ENCODE assay signal across 10 mouse cellular contexts in genomic region chr10:68318438-68318979, GRCm38 (mm10). TPM values are rescaled to one million over a fixed set of nuclear protein-coding genes. Genes with fewer than 3 reads are reported as not detected.
DNase-seq lines count a peak whose midpoint lies in the region; ATAC-seq and TF ChIP-seq lines count a peak whose summit lies in the region.
"Had no signal": no experiment of that assay in that cellular context is flagged by ENCODE, and none has a peak within 500 bp of the region (broad histone marks: within the 10 kb centered on the region; RNA-seq: fewer than 3 reads in every experiment).

No protein-coding gene starts in this region.

- TF ChIP-seq CTCF in gastrocnemius, adult 2 months (IDR thresholded peaks at IDR 0.05): no peak

- intact Hi-C loops in gastrocnemius, adult 2 months (cut with DNase I): no loop called here
- intact Hi-C loops in heart, postnatal 14 days (cut with DNase I): no loop called here

- peak; percentile 24 for DNase-seq in gastrocnemius, adult 2 months
- DNase-seq in gastrocnemius, postnatal 25 days: no peak
- peak; percentile 11 for DNase-seq in right cerebral cortex, postnatal 4 days
- no peak for DNase-seq in right cerebral cortex, postnatal 36 days (ENCODE audit: low spot score in 2 of 2)
- DNase-seq in heart, postnatal 14 days: peak; percentile 10 to 25
- DNase-seq in lung, postnatal 4 days: peak; percentile 5 to 26
- DNase-seq in liver: no peak

- H3K27ac ChIP-seq in gastrocnemius, adult 2 months: peak overlapping the region; percentile 58
- H3K27ac ChIP-seq: midbrain, embryonic 15.5 days had no signal

- ATAC-seq in megakaryocyte, adult 5-6 weeks (ENCODE audit: poor library complexity, severe bottlenecking): no peak
- ATAC-seq: forebrain, embryonic 14.5 days; midbrain, embryonic 15.5 days had no signal

- H3K4me3 ChIP-seq in gastrocnemius, adult 2 months: no peak overlapping the region
- H3K4me3 ChIP-seq: midbrain, embryonic 15.5 days had no signal

RNA-seq across cellular contexts. Expression of gene Arid5b, which starts 40.0 kb away (rescaled TPM):
- 10 to 100 TPM in 1 of 2 experiments, 1 to 10 TPM in 1; 8.3 to 16.9 TPM for total RNA-seq in gastrocnemius, adult 2 months (2021)
- total RNA-seq in gastrocnemius, postnatal 25 days (2021): 10 to 100 TPM in 1 of 2 experiments, 1 to 10 TPM in 1; 8.5 to 17.7 TPM
- 10 to 100 TPM; 25.6 to 26.0 TPM for total RNA-seq in heart, postnatal 14 days (2021)
- total RNA-seq in megakaryocyte, adult 5-6 weeks (2015): 28.5 and 29.3 TPM in 2 replicates
- total RNA-seq in megakaryocyte, adult 5-6 weeks (2017): 14.4 and 14.5 TPM in 2 replicates

Comparison
In these comparisons a context has a peak if more than half of its experiments do, and no peak if none do; other contexts are left out.
1. DNase-seq: peak in gastrocnemius, adult 2 months (single experiment), right cerebral cortex, postnatal 4 days (single experiment), heart, postnatal 14 days (2 of 2) and lung, postnatal 4 days (2 of 2); none in gastrocnemius, postnatal 25 days (single experiment), right cerebral cortex, postnatal 36 days (0 of 2) and liver (single experiment).